Mouse (Mus musculus) erythroblast, embryonic 14.5 days (primary cell): Measurements from ENCODE around the gene Cuta.

ENCODE experiments used
- GATA1 ChIP-seq: IDR thresholded peaks from 2 replicates; pipeline ENCODE4 v1.6.1; 2012; ENCODE audit warnings: low read length, inconsistent platforms, mixed read lengths
- TAL1 ChIP-seq: IDR thresholded peaks from 3 replicates; pipeline ENCODE4 v1.6.1; 2012; ENCODE audit warnings: low read length, inconsistent platforms, mixed read lengths

DNA sequence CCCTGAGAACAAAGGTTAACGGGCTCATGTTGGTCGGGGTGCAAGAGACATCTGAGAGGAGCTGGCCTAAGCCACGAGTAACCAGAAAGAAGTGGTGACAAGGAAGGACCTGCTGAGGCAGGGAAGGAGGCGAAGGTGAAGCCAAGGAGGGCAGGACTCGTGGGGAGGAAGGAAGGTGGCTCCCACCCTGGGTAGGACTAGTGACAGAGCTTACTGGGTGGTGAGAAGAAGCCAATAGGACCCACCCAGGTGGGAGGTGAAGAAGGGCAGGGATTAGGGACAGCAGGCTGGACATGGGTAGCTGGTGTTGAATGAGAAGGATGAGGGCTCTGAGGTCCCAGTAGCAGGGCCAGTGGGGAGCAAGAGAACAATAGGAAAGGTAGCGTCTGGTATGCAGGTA is 13.8 kb upstream of the Cuta start:
- TF ChIP-seq TAL1 (no peak), GATA1 (no peak)
